Mouse (Mus musculus): Measurements from ENCODE around the gene Ifi27l2b.
A peak's percentile ranks its signal among the peaks of the same experiment; 100 is the strongest.

Ifi27l2b gene

DNA sequence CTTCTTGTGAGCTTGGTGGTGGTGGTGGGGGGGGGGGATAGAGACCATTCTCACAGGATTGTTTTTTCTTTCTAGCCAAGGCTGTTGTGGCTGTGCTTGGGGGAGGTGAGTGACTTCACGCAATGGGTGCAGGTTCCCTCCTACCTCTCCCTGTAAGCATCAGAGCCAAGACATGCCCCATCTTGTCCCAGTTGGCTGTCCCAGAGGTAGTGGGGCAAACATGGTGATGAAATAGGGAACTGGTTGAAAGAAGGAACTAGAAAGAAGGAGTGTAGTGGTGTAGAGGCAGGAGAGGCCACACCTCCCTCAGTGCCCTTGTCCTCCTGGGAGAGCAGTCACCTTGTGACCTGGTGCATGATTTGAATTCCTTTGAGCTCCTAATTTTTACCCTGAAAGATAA is 19.4 kb downstream of the Ifi27l2b start:
- no peak for DNase-seq (ENCODE audit: extremely low read depth, insufficient read length, low spot score)

DNA sequence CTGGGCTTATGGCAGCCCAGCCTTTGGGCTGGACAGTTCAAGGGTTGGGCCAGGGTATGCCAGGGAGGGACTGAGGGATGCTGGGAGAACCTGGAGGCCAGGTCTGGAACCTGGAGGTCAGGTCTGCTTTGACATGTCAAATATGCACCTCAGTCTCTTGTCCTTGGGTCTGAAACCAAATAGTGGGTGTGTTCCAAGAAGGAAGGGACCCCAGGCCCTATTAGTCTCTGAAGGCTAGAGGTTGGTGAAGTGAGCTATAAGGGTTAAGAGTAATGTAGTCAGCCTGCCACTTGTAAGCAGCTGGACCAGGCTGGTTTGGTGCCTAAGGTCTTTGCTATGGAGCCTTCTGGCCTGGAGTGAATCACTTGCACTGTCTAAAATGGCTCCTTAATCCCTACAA is 22.2 kb downstream of the Ifi27l2b start:
- DNase-seq (ENCODE audit: extremely low read depth, insufficient read length, low spot score): no peak

DNA sequence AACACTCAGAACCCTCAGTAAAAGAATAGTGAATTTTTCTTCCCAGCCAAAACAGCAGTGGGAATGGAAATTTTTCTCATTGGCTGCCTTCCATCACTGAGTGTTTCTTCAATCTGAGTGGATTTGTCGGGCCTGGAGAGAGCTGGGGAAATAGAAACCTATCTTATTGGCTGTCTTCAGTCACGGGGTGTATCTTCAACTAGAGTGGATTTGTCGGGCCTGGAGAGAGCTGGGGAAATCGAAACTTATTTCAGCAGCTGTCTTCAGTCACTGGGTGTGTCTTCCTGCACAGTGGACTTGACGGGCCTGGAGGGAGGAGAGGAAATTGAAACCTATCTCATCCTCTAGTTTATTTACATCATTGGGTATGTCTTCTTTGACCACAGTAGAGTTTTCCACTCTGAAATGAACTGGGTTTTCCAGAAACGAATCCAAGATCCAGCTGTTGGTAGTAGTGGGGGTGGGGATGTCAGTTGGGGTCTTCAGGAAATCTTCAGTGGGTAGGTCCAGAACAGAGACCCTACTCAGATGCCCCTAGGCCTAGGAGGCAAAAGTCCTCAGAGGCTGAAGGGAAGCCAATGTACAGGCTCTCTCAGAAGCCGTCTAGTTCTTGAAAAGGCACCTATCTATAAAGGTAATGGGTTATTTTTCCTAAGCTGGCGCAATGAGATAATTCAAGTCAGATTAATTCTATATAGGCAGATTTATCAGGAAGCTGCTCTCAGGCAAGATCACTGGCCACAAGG is 22.9 kb downstream of the Ifi27l2b start, which contains the start of gene Ifi27:
Gene Ifi27 (plus strand): TSS at position 226 of the 746 bp plus-strand sequence.
- peak; percentile 58 for DNase-seq (ENCODE audit: extremely low read depth, insufficient read length, low spot score)

DNA sequence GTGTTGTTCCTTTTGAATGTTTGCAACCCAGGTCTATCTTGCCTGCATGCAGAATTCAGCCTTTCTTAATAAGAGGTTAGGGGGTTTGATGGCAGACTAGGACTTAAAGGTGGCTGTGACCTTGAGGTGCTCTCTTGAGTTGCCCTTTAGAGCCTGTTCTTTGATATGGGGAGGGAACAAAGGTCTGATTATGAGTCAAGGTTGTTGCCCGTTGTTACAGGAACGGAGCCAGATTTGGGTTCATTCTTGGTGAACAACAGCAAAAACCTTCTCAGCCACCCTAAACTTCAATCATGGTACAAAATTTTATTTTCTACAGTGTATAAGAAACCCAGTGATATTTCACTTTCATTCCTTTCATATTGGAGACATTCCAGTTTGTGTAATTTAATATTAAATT is 23.6 kb downstream of the Ifi27l2b start:
- DNase-seq (ENCODE audit: extremely low read depth, insufficient read length, low spot score): no peak

DNA sequence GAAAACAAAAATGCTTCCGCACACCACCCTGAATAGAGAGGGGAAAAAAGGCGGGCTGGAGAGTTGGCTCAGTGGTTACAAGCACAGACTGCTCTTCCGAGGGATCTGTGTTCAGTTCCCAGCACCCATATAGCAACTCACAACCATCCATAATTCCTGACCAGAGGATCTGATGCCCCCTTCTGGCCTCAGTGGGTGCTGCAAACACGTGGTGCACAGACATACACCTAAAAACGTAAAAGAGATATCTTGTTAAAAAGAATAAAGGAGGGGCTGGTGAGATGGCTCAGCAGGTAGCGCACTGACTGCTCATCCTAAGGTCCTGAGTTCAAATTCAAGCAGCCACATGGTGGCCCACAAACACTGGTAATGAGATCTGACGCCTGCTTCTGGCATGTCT is 30.3 kb downstream of the Ifi27l2b start:
- DNase-seq (ENCODE audit: extremely low read depth, insufficient read length, low spot score): no peak

- DNase-seq (ENCODE audit: extremely low read depth, insufficient read length, low spot score): peak; percentile 93
Measured at GRCm38 (mm10) chr12:103425729-103426470, 31.1 kb downstream of the Ifi27l2b start, which contains the start of gene Ddx24. Ddx24 (minus strand) TSS chr12:103425830.

DNA sequence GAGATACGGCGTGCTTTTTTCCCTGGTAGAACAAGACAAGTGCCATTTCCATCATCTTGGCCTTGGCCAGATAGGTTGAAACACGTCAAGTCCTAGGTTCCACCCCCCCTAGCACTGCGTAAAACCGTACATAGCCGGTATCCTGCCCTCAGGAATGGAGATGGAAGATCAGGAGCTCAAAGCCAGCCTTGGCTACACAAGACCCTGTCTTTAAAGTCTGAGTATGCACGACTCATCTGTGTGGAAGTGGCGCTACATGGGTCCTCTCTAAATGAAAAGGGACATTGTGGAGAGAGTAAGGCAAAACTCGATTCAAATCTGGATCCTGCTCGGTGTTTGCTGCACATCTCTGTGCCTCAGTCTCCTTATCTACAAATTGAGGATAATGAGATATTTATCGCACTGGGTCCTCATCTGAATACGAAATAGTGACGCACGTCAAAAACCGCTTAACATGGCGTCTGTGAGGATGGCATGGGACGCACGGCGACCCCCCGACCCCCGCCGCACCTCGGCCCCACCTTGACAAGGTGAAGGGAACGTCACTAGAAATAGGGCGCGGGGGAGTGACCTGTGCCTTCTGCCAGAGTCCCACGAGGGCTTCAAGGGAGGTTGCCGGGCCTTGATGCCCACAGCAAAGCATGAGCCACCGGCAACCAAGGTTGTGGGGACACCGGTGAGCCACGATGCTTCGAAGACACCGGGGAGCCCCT is 31.9 kb downstream of the Ifi27l2b start:
- no peak for DNase-seq (ENCODE audit: extremely low read depth, insufficient read length, low spot score)

GRCm38 (mm10) chr12:103408144-103408543 is 48.9 kb downstream of the Ifi27l2b start:
- no peak for DNase-seq (ENCODE audit: extremely low read depth, insufficient read length, low spot score)

DNA sequence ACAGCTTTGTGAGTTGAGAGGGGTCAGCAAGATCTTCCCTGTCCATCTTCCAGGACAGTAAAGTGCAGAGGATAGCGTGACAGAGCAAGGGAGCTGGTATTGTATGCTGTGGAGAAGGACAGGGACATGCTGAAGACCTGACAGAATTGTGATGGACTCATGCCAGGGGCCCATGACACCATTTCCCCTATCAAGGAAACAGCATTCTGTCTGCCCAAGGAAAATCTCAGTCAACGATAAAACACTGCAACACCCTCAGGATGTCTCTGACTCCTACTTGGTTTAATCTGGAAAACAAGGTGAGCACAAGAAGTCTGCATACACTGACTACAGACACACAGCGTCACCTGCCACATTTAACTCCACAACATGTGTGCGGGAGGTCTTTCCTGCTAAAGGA is 49.3 kb downstream of the Ifi27l2b start, which contains the start of gene 9330161L09Rik:
Gene 9330161L09Rik (minus strand): TSS at position 101 of the 400 bp plus-strand sequence.
- no peak for DNase-seq (ENCODE audit: extremely low read depth, insufficient read length, low spot score)

GRCm38 (mm10) chr12:103404131-103404530 is 52.9 kb downstream of the Ifi27l2b start:
- no peak for DNase-seq (ENCODE audit: extremely low read depth, insufficient read length, low spot score)

All from 3134 (cell line).